Mouse (Mus musculus): ENCODE data around the gene Gm16442.
"Not testable (repeated sequence)": the region's sequence is repeated elsewhere in the genome, so short reads cannot be mapped to it uniquely, and the experiment has no call there.

Gene Gm16442

GRCm38 (mm10) chr7:20122479-20122878 is at the start of gene Gm16442:
Gene Gm16442, minus strand, starts transcription at chr7:20122579.
- DNase-seq (ENCODE audit: low spot score in 2 of 2): not testable (repeated sequence)

GRCm38 (mm10) chr7:20168277-20168676 is 45.9 kb upstream of the Gm16442 start, which contains the start of gene Vmn1r94:
Gene Vmn1r94, minus strand, starts transcription at chr7:20168377.
- DNase-seq (ENCODE audit: low spot score in 2 of 2): not testable (repeated sequence)

GRCm38 (mm10) chr7:20138988-20139387 is 16.6 kb upstream of the Gm16442 start, which contains the start of gene Vmn1r93:
Gene Vmn1r93, minus strand, starts transcription at chr7:20139088.
- DNase-seq (ENCODE audit: low spot score in 2 of 2): not testable (repeated sequence)

- DNase-seq (ENCODE audit: low spot score in 2 of 2): not testable (repeated sequence)
Observed at GRCm38 (mm10) chr7:20099380-20099779, 23.0 kb downstream of the Gm16442 start, which contains the start of gene Vmn1r91. Gene Vmn1r91, plus strand, starts transcription at chr7:20099680.

DNA sequence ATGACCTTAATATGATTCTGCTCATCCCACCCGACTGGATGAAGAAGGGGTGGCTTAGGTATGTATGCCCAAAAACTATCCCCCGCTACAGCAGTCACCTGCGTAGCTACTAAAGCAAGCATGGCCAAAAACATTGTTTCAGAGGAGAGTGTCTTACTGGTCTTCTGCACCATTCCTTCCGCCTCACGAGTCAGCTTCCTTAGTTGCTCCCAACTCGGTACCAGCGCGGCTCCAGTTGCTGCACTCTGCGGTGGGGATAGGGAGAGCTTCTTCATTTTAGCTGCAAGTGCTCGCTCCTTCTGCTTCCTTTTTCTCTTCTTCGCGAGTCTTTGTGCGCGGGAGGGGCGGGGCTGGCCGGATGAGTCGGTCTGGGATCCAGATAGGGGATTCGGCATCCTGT is 44.3 kb downstream of the Gm16442 start:
- DNase-seq (ENCODE audit: low spot score in 2 of 2): not testable (repeated sequence)
